Mouse (Mus musculus) kidney, adult 2 months (tissue): ENCODE results near the gene Npm3. TPM values are rescaled to one million over a fixed set of nuclear protein-coding genes. Genes with fewer than 3 reads are reported as not detected.

ENCODE experiments used
- DNase-seq: peaks from one replicate; pipeline ENCODE4 v3.0.0; 2021
- H3K27ac ChIP-seq: fragments of 200-500 bp; 2 replicates; pipeline ENCODE4 v1.5.1; 2012; ENCODE audit warnings: low read depth, low read length, control low read depth, inconsistent platforms; ENCODE audit not compliant: insufficient read depth
- H3K27me3 ChIP-seq: fragments of 200-500 bp; replicated peaks from 2 replicates; pipeline ENCODE4 v1.6.1; 2012; ENCODE audit warnings: mild to moderate bottlenecking, moderate library complexity, low read length, inconsistent platforms; ENCODE audit not compliant: control insufficient read depth, insufficient read depth
- H3K36me3 ChIP-seq: fragments of 200-500 bp; 2 replicates; pipeline ENCODE4 v1.6.1; 2012; ENCODE audit warnings: mild to moderate bottlenecking, moderate library complexity, low read length, inconsistent platforms; ENCODE audit not compliant: control insufficient read depth, insufficient read depth
- H3K4me1 ChIP-seq: fragments of 200-500 bp; 2 replicates; pipeline ENCODE4 v1.6.1; 2011; ENCODE audit warnings: low read length; ENCODE audit not compliant: control insufficient read depth, insufficient read depth
- H3K4me3 ChIP-seq: fragments of 200-500 bp; 2 replicates; pipeline ENCODE4 v1.5.1; 2011; ENCODE audit warnings: mild to moderate bottlenecking, low read depth, low read length, control low read depth; ENCODE audit not compliant: insufficient read depth
- CTCF ChIP-seq: fragments of 200-500 bp; conservative IDR thresholded peaks from 2 replicates; pipeline ENCODE4 v1.5.1; 2011; ENCODE audit warnings: low read depth, mild to moderate bottlenecking, control low read depth, low read length, moderate library complexity, mixed read lengths; ENCODE audit not compliant: insufficient read depth, insufficient read length
- POLR2A ChIP-seq: fragments of 200-500 bp; IDR thresholded peaks from one replicate; pipeline ENCODE4 v1.6.1; 2011; ENCODE audit warnings: low read depth, low read length, control low read depth
- WGBS: fragments of 180-500 bp; shearing (Covaris S2); methylation state at CpG from one replicate; pipeline ENCODE4 v1.1.7; 2018; 5-methylcytosine and 5-hydroxymethylcytosine counted together
- polyA plus RNA-seq: library from polyadenylated mRNA; depleted of rRNA; stranded (reverse); fragments of >200 nt; gene quantifications from 2 replicates; pipeline ENCODE4 v1.2.3, GENCODE M21; 2012

Gene Npm3
- polyA plus RNA-seq, 1 experiment: 42.3 TPM

- peak overlapping the region; percentile 17; the same call in 1 of the 2 replicates for H3K27ac ChIP-seq
These were observed 40.8 kb upstream of the Npm3 start for GRCm38 (mm10) chr19:45789888-45790874.

GRCm38 (mm10) chr19:45789365-45789764 is 40.0 kb upstream of the Npm3 start:
- DNase-seq: no peak
- Histone ChIP-seq H3K4me3 (no peak overlapping the region), H3K36me3 (no peaks in the 10 kb centered on the region), H3K27ac (no peak overlapping the region), H3K27me3 (no peaks in the 10 kb centered on the region), H3K4me1 (no peaks in the 10 kb centered on the region)
- no peak for TF ChIP-seq CTCF
- TF ChIP-seq POLR2A: no peak
- WGBS: 50% methylated on average over 7 of the region's 7 CpGs

More at GRCm38 (mm10) chr19:45789888-45790874, 40.8 kb upstream of the Npm3 start:
- Histone ChIP-seq H3K36me3 (no peaks in the 10 kb centered on the region), H3K4me3 (no peak overlapping the region), H3K4me1 (no peaks in the 10 kb centered on the region), H3K27me3 (no peaks in the 10 kb centered on the region)
- no peak for DNase-seq
- WGBS: 83% methylated on average over 13 of the region's 13 CpGs
- TF ChIP-seq POLR2A (no peak), CTCF (no peak)

- 84% methylated on average over 4 of the region's 4 CpGs for WGBS
- Histone ChIP-seq H3K27ac (no peak overlapping the region), H3K36me3 (no peaks in the 10 kb centered on the region)
These were observed 38.9 kb upstream of the Npm3 start for GRCm38 (mm10) chr19:45788337-45788736.

GRCm38 (mm10) chr19:45787450-45787849 is 38.1 kb upstream of the Npm3 start:
- H3K36me3 ChIP-seq: no peaks in the 10 kb centered on the region
- peaks cover 5% of the 10 kb centered on the region; the same call in 1 of the 2 replicates for H3K4me1 ChIP-seq
- DNase-seq: no peak
- 68% methylated on average over 3 of the region's 3 CpGs for WGBS
- no peak overlapping the region for H3K27ac ChIP-seq
- H3K27me3 ChIP-seq: no peaks in the 10 kb centered on the region
- no peak overlapping the region for H3K4me3 ChIP-seq
- no peak for TF ChIP-seq CTCF
- TF ChIP-seq POLR2A: no peak

More at GRCm38 (mm10) chr19:45788337-45788736, 38.9 kb upstream of the Npm3 start:
- Histone ChIP-seq H3K4me1 (peaks cover 5% of the 10 kb centered on the region; the same call in 1 of the 2 replicates), H3K4me3 (no peak overlapping the region), H3K27me3 (no peaks in the 10 kb centered on the region)
- TF ChIP-seq CTCF: no peak
- TF ChIP-seq POLR2A: no peak
- DNase-seq: no peak

- no peaks in the 10 kb centered on the region for H3K36me3 ChIP-seq
- DNase-seq: no peak
- 59% methylated on average over 3 of the region's 3 CpGs for WGBS
- peaks cover 15% of the 10 kb centered on the region for H3K4me1 ChIP-seq
- no peak overlapping the region for H3K27ac ChIP-seq
- H3K4me3 ChIP-seq: no peak overlapping the region
- no peaks in the 10 kb centered on the region for H3K27me3 ChIP-seq
- TF ChIP-seq POLR2A (no peak), CTCF (no peak)
These were observed 36.1 kb upstream of the Npm3 start for GRCm38 (mm10) chr19:45785470-45785869.

- TF ChIP-seq CTCF: no peak
- TF ChIP-seq POLR2A: no peak
- Histone ChIP-seq H3K27me3 (no peaks in the 10 kb centered on the region), H3K4me1 (peaks cover 19% of the 10 kb centered on the region), H3K36me3 (no peaks in the 10 kb centered on the region), H3K27ac (peak overlapping the region; percentile 81), H3K4me3 (peak overlapping the region; percentile 61)
- peak; percentile 11 for DNase-seq
- WGBS: 28% methylated on average over 17 of the region's 17 CpGs
These were observed 34.7 kb upstream of the Npm3 start for GRCm38 (mm10) chr19:45783933-45784576.
